Mouse (Mus musculus) urinary bladder, adult 18-20 months (tissue): Measurements from ENCODE around the gene Prkch.

Source experiments
- DNase-seq, 2 experiments: peaks; one replicate each; pipeline ENCODE4 v3.0.0; 2022; ENCODE audit warnings: low spot score in 2 of 2, mixed read lengths in 2 of 2

The Prkch gene

DNA sequence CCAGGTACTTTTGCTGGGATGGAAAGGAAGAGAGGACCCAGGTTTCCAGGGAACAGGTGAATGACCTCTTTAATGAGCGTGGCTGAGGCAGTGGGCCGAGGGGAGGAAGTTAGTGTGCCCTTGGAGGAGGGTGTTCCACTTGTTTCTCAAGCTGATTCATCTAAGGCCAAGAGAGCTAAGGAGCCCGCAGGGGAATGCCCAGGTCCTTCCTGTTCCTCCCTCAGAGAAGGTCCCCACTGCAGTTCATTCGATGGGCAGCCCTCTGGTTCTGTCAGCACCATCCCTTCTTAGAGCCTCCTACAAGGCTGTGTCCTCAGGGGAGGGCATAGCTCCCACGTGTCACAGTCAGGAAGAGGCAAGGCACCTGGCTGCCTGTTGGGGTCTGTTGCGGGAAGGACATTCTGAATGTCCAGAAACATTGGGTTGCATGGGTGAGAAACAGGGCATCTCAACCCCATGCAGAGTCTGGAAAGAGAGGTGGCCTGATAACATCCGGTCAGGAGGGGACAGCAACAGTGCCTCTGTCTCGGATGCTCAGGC is 26.3 kb downstream of the Prkch start:
- no peak for DNase-seq

DNA sequence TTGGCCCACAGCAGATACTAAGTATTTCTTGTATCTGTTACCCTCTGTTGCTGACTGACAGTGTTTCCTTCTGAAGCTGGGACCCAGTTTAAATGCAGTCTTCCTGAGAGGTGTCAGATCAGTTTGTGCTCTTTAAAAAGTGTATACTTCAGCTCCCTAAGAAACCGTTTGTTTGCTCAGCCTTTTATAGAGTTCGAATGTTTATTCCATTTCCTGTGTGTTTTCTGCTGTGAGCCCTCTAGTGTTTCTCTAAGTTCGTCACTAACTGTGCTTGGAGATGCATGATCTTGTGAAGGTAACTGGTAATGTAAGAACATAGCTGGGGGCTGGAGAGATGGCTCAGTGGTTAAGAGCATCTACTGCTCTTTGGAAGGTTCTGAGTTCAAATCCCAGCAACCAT is 27.1 kb downstream of the Prkch start:
- no peak for DNase-seq

DNA sequence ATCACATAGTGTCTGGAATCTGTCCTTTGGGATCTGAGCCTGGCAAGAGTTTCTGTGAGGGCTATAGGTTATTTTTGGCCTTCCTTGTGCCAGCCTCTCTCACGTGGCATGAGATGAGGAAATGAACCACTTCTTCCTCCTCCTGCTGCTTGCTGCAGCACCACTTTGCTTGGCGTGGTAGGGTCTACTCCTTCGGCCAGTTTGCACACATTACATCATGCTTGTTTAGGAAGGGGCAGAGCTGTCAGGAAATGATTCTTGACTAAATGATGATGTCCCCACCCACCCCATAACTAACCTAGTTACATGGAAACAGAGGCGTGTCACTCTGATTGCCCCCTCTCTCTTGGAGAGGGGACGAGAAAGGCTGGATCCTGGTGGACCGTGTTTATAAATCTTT is 28.6 kb downstream of the Prkch start:
- no peak for DNase-seq

DNA sequence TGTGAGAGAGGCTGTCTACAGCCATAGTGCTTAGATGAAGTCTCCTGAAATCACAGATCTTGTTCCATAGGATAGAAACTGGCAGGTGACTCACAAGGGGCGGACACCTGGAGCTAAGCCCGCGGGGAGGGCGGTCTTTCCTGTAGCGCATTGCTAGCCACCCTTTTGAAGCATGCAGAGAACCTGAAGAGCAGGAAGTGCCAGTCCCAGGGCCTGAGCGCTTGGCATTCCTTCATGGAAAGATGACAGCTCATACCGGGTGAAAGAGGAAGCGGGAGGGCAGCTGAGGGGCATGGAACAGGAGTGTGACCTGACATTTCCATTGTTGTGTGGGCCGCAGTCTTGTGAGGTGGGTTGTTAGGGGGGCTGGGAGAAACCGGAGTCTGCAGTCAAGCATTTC is 33.1 kb downstream of the Prkch start:
- peak; percentile 62 to 74 for DNase-seq

DNA sequence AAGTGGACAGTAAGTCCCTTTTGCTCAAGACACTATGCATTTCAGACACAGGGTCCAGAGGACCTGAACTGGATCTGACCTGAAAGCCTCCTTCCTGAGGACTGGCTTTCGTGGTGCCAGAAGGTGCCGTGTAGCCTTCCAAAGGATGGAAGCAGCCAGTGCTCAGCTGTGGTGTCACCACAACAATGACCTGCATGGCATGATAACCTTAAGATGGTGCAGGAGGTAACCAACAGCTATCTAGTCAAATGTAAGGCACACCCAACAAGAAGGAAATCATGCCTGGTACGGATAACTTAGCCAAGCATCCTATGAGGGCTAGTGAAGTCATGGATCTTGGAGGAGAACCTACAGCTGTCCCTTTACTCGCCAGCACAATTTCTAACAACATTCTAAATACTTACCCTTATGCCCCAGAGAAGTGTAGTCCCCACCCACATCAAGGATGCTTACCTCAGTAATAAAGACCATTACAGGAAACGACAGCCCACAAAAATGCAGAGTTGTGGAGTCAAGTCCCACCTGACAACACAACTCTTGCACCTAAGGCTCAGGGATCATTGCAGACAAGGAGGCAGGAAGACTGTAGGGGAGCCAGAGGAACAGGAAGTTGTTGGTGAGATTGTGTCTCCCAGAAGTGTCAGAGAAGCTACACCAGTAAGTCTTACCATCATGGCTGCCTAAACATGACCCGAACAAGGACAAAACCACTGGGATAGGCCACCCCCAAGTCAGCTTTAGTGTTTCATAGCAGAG is 40.9 kb downstream of the Prkch start:
- DNase-seq = no peak

DNA sequence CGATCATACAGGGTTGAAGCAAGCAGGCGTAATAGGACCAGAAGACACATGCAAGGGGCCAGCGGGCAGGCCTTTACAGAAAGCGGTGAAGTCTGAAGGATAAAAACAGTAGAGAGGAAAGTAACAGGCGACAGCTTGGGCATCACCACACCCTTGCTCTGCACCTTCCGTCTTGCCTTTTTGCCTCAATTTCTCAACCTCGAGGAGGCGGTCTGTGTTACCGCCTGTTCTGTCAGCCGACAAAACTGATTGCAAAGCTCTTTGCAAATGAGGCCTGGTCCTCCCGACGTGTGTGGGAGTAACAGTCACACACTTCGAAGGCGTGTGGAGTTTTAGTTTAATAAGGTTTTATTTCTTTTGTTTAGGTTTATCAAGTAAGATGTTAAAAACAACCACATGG is 43.3 kb downstream of the Prkch start:
- no peak for DNase-seq

DNA sequence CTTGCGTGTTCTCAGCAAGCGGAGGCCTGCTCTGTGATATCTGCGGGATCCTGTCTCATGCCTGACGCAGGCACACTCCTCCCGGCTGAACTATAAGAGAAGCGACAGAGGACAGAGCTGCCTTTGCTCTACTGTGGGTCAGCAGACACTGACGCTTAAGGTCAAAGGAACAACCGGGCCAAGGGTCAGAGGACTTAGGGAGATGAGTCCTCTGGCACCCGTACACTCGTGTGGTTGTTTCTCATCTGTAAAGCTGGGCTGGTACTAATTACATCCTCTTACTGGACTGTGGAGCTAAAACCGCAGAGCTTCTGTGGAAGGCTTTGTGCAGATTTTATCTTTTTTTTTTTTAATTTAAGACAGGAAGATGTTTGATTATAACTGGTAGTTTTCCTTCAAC is 46.0 kb downstream of the Prkch start:
- DNase-seq = no peak

DNA sequence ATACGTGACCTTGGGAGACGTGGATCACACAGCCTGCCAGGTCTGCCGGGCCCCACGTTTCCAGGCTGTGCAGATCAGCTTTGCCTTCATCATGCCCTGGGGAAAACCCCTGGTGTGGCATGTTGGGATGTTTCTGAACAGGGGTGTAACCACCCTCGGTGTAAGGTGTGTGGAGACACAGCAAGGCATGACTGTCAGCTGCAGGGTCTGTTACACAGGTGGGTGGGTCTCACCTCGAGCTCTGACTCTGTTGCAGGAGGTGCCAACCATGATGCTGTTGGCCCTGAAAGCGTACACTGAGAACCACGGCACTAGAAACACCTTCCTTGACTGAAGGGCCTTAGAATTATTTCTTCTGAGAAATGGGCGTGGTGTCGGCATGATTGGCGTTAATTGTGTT is 46.6 kb downstream of the Prkch start:
- DNase-seq = no peak

DNA sequence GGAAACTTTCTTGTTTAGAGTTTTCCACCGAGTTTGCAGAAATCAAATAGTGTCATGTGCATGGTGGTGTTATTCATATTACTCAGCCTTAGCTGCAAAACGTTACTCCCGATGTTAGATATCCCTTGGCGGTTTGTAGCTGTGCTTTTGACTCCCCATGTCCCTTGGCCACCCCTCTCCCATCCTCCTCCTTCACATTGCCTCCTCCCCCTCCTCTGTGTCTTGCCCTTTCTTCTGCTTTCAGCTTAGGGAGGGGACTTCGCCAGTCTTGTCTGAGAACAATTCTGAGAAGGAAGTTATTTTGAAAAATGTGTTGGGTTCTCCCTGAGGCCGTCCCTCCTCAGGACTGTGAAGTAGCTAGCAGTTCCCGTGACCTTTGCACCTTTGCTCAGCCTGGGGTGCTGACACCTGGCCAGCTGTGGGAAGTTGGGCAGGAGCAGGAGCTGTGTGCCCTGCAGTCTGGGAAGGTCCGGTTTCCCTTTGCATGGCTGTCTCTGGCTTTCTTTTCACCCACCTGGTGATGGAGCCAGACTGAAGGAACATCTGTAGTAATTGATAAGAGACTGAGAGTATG is 48.2 kb downstream of the Prkch start:
- DNase-seq = no peak

DNA sequence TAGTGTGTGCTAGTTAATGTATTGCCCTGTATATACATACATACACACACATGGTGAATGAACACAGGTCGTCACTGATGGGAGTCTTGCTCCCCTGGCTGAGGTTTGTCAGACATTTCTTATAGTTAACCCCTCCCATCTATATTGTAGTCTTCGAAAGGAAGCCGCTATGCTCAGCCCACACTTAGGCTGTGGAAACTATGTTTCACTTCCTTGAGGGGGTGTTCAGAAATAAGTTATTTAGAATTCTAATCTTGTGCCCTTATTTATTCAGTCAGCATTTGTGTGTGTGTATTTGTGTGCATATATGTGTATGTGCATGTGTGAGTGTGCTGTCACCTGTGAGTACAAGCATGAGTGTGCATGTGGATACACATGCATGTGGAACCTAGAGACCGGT is 49.1 kb downstream of the Prkch start:
- no peak for DNase-seq

DNA sequence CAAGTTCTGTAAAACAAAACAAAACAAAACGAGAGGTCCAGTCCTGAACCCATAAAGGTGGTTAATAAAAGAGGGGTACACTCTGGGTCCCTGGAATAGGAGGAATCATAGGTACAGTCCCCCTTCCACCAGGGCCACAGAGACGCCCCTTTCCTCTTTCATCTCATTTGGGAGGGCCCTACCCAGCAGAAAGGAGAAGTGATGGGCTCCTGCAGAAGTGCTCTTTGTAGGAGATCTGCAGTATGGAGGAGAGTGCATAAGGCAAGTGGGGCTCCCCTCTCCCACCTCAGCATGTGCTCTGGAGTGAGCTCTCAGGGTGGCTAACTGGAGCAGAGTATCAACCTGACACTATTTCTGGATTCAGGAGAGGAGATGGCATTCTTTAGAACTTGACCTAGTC is 55.0 kb downstream of the Prkch start:
- DNase-seq = no peak

DNA sequence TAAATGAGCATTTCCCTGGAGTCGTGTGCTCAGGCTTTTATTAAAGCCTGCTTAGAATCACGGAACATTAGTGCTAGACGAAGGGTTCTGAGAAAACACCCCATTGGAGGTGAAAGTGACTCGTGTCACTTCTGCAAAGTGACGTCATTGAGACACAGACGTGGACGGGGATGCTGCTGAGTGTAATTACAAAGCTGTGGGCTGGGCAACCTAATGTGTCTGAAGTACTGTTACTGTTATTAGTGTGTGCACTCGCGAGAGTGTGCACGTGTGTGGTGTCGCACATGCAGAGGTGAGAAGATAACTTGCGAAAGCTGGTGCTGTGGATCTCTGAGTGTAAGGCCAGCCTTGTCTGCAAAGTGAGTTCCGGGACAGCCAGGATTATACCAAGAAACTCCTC is 56.6 kb downstream of the Prkch start:
- no peak for DNase-seq

DNA sequence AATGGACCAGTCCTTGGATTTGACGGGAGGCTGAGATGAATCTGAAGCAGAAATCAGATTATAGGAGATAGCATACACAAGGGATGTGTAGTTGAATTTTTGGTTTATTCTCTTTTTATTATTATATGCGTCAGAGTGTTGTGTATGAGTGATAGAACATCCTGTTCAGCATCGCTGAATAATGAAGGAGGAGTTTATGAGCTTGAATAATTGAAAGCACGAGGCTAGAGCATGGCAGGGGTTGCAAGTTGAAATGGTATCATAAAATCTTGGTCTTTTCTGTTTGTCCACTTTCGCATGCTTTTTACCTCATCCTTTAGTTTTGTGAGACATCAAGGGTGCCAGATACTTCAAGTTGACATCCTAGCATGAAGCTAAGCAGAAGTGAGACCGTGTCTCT is 60.6 kb downstream of the Prkch start:
- DNase-seq = no peak

DNA sequence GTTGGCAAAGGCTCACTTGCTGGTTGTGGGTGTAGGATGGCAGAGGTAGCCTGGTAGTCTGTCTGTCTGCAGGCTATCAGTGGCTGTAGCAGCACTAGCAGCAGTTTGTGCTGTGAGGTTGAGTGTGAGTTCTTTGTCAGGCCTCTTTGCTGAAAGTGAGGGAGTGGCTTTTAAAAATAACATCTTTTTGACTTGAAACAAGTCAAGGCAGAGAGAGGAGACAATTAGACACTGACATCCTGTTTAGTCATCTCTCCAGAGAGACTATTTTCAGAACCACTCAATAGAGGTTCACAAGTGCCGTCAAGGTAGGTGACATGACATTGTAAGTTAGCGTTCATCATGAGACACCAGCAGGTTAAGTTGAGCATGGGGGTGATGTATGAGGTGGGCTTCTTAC is 63.1 kb downstream of the Prkch start:
- no peak for DNase-seq

DNA sequence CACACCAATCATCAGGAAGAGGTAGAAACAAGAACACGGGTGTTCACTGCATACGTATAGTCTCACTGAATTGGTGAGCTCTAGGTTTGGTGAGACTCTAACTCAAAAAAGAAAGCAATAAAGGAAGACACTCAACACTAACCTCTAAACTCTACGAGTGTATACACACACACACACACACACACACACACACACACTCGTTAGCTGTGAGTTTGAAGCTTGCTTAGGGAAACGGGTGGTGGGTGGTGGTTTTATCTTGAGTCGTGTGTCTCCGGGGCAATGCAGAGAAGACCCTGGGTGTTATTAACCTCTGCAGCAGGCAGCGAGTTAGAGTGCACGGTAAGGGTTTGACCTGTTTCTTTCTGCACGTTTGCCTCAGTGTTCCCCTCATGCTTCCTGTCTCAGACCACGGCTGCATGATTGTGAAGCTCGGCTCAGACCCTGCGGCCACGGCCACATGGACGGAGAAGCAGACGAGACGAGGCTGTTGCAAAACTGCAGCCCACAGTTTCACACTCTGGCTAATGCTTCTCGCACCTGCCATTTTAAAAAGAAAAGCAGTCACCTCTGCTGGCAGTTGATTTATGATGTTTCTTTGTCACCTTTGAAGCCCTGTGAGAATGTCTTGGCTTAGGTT is 72.1 kb downstream of the Prkch start:
- DNase-seq = no peak

DNA sequence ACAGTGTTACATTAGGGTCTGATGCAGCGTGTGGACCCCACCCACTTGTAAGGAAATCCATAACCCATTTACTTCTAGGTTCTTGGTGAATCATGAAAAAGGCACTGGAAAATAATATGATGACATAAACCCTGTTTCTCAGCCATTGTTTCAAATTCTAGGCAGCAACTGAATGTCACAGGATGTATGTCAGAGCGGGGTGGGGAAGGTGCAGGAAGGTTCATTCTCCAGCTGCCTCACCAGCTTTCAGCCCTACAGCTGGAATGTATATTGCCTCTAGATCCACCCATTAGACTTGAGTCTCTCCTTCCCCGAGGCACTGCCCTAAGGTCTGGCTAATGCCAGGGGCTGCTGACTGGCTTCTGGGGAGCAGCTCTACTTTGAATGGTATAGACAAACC is 78.8 kb downstream of the Prkch start:
- DNase-seq = no peak

DNA sequence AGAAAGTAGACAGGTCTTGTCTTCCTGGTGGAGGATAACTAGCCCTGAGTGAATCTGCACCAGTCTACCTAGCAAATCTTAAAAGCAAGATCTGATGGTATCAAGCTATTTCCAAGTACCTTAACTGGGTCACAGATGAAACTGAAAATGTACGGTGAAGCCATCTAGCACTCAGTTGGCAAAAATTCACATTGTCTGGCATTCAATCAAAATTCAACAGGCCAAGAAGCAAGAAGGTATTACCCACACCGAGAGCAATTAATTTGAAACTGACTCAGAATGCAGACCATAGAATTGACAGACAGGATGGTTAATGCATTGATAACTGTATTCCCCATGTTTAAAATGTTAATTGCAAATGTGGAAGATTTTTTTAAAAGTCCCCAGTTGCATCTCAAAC is 82.1 kb downstream of the Prkch start:
- no peak for DNase-seq

DNA sequence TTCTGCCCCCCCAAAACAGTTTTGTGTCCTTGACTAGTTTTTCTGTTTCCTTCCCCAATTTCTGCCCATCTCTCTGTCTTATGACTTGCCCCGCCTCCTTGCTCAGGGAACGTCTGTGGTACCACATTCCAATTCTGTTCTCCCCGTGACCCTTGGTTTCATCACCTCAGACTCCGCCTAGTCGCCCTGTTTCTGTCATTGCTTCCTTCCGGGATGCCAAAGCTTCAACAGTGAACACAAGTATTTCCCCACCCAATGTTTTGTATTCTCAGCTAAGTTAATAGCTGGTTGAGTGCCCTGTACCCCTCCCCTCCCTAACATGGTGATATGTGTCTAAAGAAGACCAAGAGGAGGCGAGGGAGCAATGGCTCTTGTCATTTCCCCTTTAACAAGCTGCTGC is 83.0 kb downstream of the Prkch start:
- DNase-seq = no peak

DNA sequence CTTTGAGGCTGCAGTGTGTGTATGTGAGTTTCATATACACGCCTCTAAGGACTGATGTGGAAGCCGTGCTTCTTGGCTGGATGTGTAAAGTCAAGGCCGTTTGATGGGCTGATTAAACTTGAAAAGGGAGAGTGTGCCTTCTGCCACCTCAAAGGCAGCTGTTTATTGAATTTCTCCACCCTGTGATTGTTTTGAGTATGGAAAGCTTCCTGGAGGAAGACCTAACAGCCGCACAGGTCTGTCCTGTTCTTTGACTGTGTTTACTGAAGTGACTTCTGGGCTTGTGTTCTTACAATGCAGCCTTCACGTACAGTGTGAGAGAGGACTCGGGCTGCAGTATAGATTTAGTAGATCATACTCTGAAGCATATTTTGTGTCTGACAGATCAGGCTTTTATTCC is 86.1 kb downstream of the Prkch start:
- DNase-seq = no peak

DNA sequence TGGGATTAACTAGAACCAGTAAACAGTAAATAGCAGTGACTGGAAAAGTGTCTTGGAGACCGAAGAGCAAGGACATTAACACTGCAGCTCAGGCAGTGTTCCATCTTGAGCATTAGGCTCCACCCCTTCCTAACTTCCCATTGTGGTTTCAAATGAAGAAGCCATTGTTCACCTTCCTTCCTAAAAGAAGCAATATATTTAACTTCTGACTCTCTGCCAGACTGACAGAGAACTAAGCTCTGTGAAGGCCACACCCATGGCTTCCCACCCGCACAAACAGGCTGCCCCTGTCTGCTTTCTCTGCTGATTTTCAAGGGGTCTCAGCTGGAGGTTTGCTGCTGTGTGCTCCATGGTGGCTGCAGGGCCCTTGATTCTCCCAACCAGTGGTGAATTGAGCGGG is 86.9 kb downstream of the Prkch start:
- DNase-seq = no peak

DNA sequence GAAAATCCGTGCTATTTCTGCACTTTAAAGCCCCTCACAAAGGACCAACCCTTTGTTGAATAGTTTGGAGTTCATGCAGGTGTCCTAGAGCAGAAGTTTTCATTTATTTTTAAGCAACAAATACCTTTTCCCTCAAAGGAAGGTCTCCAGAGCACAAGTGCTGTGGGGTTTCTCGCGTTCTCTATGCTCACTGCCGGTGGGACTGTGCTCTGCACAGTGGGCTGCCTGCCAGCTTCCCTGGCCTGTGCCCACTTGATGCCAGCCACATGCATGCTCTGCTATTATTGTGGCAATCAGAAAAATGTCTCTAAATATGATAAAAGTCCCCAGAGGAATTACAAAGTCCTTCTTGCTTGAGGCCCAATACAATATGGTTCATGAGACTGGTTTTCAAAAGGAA is 87.4 kb downstream of the Prkch start:
- DNase-seq = no peak

DNA sequence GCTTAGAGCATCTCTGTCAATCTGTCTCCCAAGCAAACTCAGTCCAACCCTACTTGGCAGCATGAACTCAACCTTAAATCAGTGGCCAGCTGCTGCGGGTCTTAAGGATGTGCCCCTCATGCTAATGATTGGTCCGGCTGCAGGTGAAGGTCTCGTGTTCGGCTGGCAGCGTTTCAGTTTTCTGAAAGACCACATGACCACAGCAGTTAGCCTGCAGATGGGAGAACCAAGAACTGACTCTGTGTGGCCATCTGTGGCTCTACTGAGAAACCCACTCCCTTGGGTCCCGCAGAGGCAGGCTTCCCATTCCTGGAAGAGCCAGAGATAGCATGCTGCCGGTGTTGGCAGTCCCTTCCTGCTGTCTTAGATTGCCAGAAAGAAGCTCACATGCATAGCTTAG is 89.2 kb downstream of the Prkch start:
- no peak for DNase-seq

DNA sequence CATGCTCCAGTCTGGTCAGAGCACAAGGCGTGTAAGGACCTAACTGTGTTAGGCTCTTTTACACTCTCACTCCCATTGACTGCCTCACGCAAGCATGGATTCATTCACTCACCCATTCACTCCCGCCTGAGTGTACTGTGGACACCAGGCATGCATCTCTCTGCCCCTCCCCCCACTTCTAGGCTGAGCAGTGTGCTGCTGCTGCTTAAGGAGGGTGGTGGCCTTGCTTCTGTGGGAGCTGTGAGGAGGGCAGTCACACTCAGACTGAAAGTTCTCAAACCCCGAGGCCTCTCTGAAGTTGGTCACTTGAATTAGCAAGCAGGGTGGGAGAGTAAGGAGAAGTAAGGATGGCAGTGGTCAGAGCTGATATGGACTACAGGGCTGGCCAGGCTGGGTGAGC is 90.6 kb downstream of the Prkch start:
- DNase-seq = no peak
